Mouse (Mus musculus) olfactory bulb, adult 2 months (tissue): ENCODE results near the gene Coro7. TPM values are rescaled to one million over a fixed set of nuclear protein-coding genes. Genes with fewer than 3 reads are reported as not detected.

Experiments used
- H3K27ac ChIP-seq: fragments of 200-500 bp; 2 replicates; pipeline ENCODE4 v1.5.1; 2012; ENCODE audit warnings: low read depth, low read length; ENCODE audit not compliant: insufficient read depth
- H3K4me1 ChIP-seq: fragments of 200-500 bp; 2 replicates; pipeline ENCODE4 v1.6.1; 2012; ENCODE audit warnings: low read length; ENCODE audit not compliant: control insufficient read depth, insufficient read depth
- H3K4me3 ChIP-seq: fragments of 200-500 bp; 2 replicates; pipeline ENCODE4 v1.5.1; 2012; ENCODE audit warnings: mild to moderate bottlenecking, low read depth, low read length, moderate library complexity; ENCODE audit not compliant: insufficient read depth
- CTCF ChIP-seq: fragments of 200-500 bp; IDR thresholded peaks from 2 replicates; pipeline ENCODE4 v1.5.1; 2012; ENCODE audit warnings: low read depth, mild to moderate bottlenecking, low read length, moderate library complexity; ENCODE audit not compliant: insufficient read depth
- POLR2A ChIP-seq: fragments of 200-500 bp; IDR thresholded peaks from 2 replicates; pipeline ENCODE4 v1.6.1; 2012; ENCODE audit warnings: mild to moderate bottlenecking, low read depth, low read length, moderate library complexity; ENCODE audit not compliant: insufficient read depth
- WGBS: fragments of 180-500 bp; shearing (Covaris S2); methylation state at CpG from one replicate; pipeline ENCODE4 v1.1.7; 2018; 5-methylcytosine and 5-hydroxymethylcytosine counted together
- polyA plus RNA-seq: library from polyadenylated mRNA; stranded (reverse); fragments of >200 nt; gene quantifications from 2 replicates; pipeline ENCODE4 v1.2.4, GENCODE M21; 2012; ENCODE audit warnings: low replicate concordance; ENCODE audit not compliant: missing spikeins, insufficient read depth, insufficient read length

Gene Coro7
- polyA plus RNA-seq, 1 experiment: not detected

- 34% methylated on average over 2 of the region's 2 CpGs for WGBS
- Histone ChIP-seq H3K4me3 (no peak overlapping the region), H3K27ac (no peak overlapping the region), H3K4me1 (peaks cover 39% of the 10 kb centered on the region)
- TF ChIP-seq POLR2A (no peak), CTCF (no peak)
These were observed 82.7 kb downstream of the Coro7 start for GRCm38 (mm10) chr16:4596836-4597235.

- Histone ChIP-seq H3K4me1 (peaks cover 39% of the 10 kb centered on the region), H3K27ac (no peak overlapping the region), H3K4me3 (peak overlapping the region; percentile 80; the same call in 1 of the 2 replicates)
- TF ChIP-seq CTCF: no peak
- TF ChIP-seq POLR2A: no peak
- WGBS: 29% methylated on average over 3 of the region's 3 CpGs
These were observed 83.3 kb downstream of the Coro7 start for GRCm38 (mm10) chr16:4596141-4596728.

GRCm38 (mm10) chr16:4595527-4595963 lies 84.0 kb downstream of the Coro7 start:
- WGBS: 29% methylated on average over 5 of the region's 5 CpGs
- no peak for TF ChIP-seq POLR2A
- no peak for TF ChIP-seq CTCF
- Histone ChIP-seq H3K4me3 (peak overlapping the region; percentile 80), H3K27ac (no peak overlapping the region), H3K4me1 (peaks cover 39% of the 10 kb centered on the region)

- 2% methylated on average over 50 of the region's 52 CpGs for WGBS
- TF ChIP-seq POLR2A (no peak), CTCF (no peak)
- Histone ChIP-seq H3K27ac (no peak overlapping the region), H3K4me3 (peak overlapping the region; percentile 80), H3K4me1 (peaks cover 39% of the 10 kb centered on the region)
These were observed 84.6 kb downstream of the Coro7 start for GRCm38 (mm10) chr16:4594814-4595526.

GRCm38 (mm10) chr16:4593971-4594813 lies 85.4 kb downstream of the Coro7 start, which contains the start of gene Glis2:
TSS of gene Glis2 (plus strand) at chr16:4594713.
- WGBS: under 1% methylated on average over 47 of the region's 74 CpGs

GRCm38 (mm10) chr16:4592909-4593875 lies 86.4 kb downstream of the Coro7 start:
- Histone ChIP-seq H3K4me1 (peaks cover 29% of the 10 kb centered on the region), H3K27ac (peak overlapping the region; percentile 17; the same call in 1 of the 2 replicates), H3K4me3 (peak overlapping the region; percentile 80)
- no peak for TF ChIP-seq CTCF
- TF ChIP-seq POLR2A: no peak
- WGBS: 19% methylated on average over 32 of the region's 32 CpGs

More at GRCm38 (mm10) chr16:4593971-4594813, 85.4 kb downstream of the Coro7 start, which contains the start of gene Glis2:
- peaks cover 37% of the 10 kb centered on the region for H3K4me1 ChIP-seq
- no peak for TF ChIP-seq CTCF
- no peak for TF ChIP-seq POLR2A
- H3K4me3 ChIP-seq: peak within 1 kb of the TSS; percentile 80
- peak within 1 kb of the TSS; percentile 17; the same call in 1 of the 2 replicates for H3K27ac ChIP-seq

GRCm38 (mm10) chr16:4590236-4590635 lies 89.3 kb downstream of the Coro7 start:
- 95% methylated on average over 9 of the region's 9 CpGs for WGBS
- TF ChIP-seq POLR2A (no peak), CTCF (no peak)
- no peak overlapping the region for H3K4me3 ChIP-seq

More at GRCm38 (mm10) chr16:4590236-4590635, 89.3 kb downstream of the Coro7 start:
- H3K4me1 ChIP-seq: peaks cover 10% of the 10 kb centered on the region
- no peak overlapping the region for H3K27ac ChIP-seq
